Mouse (Mus musculus) mouse trophoblast stem cell (cell line): ENCODE measurements around the gene Lhx5.

Source experiments
- in situ Hi-C, 2 experiments: fragments of 300-500 bp; cut with MseI, MboI; formaldehyde crosslinking; loops; 2 replicates in 1 of 2; 3 replicates in 1 of 2; pipeline ENCODE4 v1.15.1; 2025

The Lhx5 gene

GRCm38 (mm10) chr5:120465062-120465461 lies 33.6 kb downstream of the Lhx5 start:
- in situ Hi-C loops: no loop called here

- in situ Hi-C loops: no loop called here
Observed at GRCm38 (mm10) chr5:120465860-120466259, 34.4 kb downstream of the Lhx5 start.

GRCm38 (mm10) chr5:120467026-120467425 lies 35.5 kb downstream of the Lhx5 start:
- in situ Hi-C loops: no loop called here

- in situ Hi-C loops: no loop called here
Observed at GRCm38 (mm10) chr5:120468336-120468735, 36.8 kb downstream of the Lhx5 start.

- in situ Hi-C loops: no loop called here
Observed at GRCm38 (mm10) chr5:120468830-120469229, 37.3 kb downstream of the Lhx5 start.

- in situ Hi-C loops: no loop called here
Observed at GRCm38 (mm10) chr5:120471538-120471937, 40.0 kb downstream of the Lhx5 start.

- in situ Hi-C loops: no loop called here
Observed at GRCm38 (mm10) chr5:120472770-120473169, 41.3 kb downstream of the Lhx5 start, which contains the start of gene Sdsl. Sdsl (minus strand) TSS chr5:120472810.

GRCm38 (mm10) chr5:120473361-120473760 lies 41.9 kb downstream of the Lhx5 start:
- in situ Hi-C loops: no loop called here

GRCm38 (mm10) chr5:120475861-120476260 lies 44.4 kb downstream of the Lhx5 start:
- in situ Hi-C loops: no loop called here

- in situ Hi-C loops: no loop called here
Observed at GRCm38 (mm10) chr5:120476296-120476695, 44.8 kb downstream of the Lhx5 start, which contains the start of gene Sds. Sds (plus strand) TSS chr5:120476526.

GRCm38 (mm10) chr5:120477993-120478392 lies 46.5 kb downstream of the Lhx5 start:
- in situ Hi-C loops: no loop called here

GRCm38 (mm10) chr5:120479538-120479937 lies 48.0 kb downstream of the Lhx5 start:
- in situ Hi-C loops: no loop called here

GRCm38 (mm10) chr5:120481205-120481604 lies 49.7 kb downstream of the Lhx5 start:
- in situ Hi-C loops: no loop called here

- in situ Hi-C loops: no loop called here
Observed at GRCm38 (mm10) chr5:120483399-120483798, 51.9 kb downstream of the Lhx5 start.

- in situ Hi-C loops: no loop called here
Observed at GRCm38 (mm10) chr5:120487844-120488243, 56.3 kb downstream of the Lhx5 start.

- in situ Hi-C loops: no loop called here
Observed at GRCm38 (mm10) chr5:120490679-120491192, 59.2 kb downstream of the Lhx5 start.
